Mouse (Mus musculus) monocyte, adult 5-6 weeks (primary cell): ENCODE measurements around the gene Dnah6. TPM values are rescaled to one million over a fixed set of nuclear protein-coding genes. Genes with fewer than 3 reads are reported as not detected.
A peak's percentile ranks its signal among the peaks of the same experiment; 100 is the strongest.

Experiments used
- ATAC-seq: fragments of 153-309, 156-312 bp; replicated peaks from 2 replicates; pipeline ENCODE4 v1.8.0; 2017; ENCODE audit warnings: mild to moderate bottlenecking; ENCODE audit not compliant: low TSS enrichment, insufficient number of reproducible peaks, severe bottlenecking, poor library complexity, low FRiP score
- total RNA-seq: library from RNA; stranded (forward); fragments of 200-1000, 200-491, 200-594 nt; gene quantifications from 3 replicates; pipeline ENCODE4 v1.2.3, GENCODE M21; 2017

Gene Dnah6
- total RNA-seq: 0.10 TPM in 1 of 3 replicates, not detected in the others

GRCm38 (mm10) chr6:73221189-73221957 lies at the start of gene Dnah6:
Dnah6 (minus strand) TSS chr6:73221651.
- peak; percentile 88 for ATAC-seq

DNA sequence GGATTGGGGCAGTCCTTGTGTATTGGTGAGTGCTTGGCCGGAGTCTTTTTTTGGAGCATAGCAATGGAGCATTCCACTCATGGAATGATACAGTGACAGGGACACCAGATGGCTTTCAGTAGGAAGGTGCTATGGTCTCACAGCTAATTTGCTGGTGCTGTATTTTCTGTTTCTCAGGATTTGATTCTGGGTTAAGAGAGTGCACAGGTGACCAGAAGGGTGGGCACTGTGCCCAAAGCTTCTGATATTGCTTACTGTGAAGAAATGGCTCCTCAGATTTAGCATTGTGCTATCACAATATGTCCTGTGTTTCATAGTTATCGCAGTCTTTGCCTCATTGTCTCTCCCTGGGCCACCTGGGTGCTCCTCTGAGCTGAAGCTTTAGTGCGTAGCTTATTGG lies 47.9 kb upstream of the Dnah6 start:
- ATAC-seq: no peak

DNA sequence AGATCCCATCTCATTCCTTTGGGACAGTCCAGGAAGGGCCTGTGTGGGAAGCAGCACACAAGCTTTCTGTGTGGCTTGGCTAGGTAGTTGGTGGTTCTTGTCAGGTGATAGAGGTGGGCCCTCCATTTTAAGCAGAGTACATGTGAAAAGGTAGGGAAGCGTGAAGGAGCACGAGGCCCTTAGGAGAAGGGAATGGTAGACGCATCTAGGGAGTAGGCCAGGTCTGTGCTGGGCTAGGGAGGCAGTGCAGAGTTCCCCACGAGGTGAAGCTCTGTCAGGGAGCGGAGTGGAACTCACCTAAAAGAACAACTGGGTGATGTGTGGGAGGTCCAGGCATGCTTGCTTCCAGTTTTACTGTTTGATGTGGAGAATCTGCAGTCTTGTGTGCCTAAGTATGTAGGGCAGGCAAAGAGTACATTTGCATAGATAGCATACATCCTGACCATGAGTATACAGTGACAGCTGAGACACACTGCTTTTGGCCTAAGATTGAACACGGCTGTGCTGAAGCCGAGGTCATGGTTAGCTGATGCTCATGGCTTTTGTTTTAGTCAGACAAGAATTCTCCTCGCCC lies 46.4 kb upstream of the Dnah6 start:
- no peak for ATAC-seq

GRCm38 (mm10) chr6:73264801-73265200 lies 43.4 kb upstream of the Dnah6 start:
- no peak for ATAC-seq

DNA sequence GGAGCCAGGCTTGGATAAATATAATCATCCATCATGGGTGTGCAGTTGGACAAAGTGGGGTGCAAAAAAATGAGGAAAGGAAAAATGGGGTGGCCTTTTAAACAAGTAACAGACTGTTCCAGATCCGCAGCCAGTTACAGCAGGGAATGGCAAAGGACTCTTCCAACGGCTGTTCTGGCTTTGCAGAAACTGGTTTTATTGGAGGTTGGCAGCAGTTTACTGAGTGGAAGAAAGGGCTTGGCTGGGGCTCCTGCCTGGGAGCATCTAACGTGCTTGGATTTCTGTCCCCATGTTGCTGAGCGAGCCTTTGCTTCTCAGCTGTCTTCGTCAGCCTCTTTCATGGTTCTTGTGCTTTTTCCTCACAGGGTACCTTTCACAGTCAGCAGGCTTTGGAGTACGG lies 38.7 kb upstream of the Dnah6 start:
- ATAC-seq: no peak

- no peak for ATAC-seq
Measured at GRCm38 (mm10) chr6:73257068-73257467, 35.6 kb upstream of the Dnah6 start.

GRCm38 (mm10) chr6:73254307-73255228 lies 33.1 kb upstream of the Dnah6 start:
- ATAC-seq: no peak

DNA sequence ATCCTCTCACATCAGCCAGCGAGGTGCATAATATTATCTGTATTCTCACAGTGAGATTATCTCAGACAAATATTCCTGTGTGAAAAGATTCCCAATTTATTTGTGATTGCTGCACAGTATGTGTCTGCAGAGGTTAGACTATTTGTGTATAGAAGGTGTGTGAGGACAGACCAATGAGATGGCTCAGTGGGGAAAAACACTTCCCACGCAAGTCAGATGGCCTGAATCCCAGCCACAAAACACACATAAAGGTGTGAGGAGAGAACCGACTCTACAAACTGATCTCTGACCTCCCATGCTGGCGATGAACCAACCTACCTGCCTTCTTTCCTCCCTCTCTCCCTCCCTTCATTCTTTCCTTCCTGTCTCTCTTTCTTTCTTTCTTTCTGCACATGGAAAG lies 32.1 kb upstream of the Dnah6 start:
- ATAC-seq: no peak

DNA sequence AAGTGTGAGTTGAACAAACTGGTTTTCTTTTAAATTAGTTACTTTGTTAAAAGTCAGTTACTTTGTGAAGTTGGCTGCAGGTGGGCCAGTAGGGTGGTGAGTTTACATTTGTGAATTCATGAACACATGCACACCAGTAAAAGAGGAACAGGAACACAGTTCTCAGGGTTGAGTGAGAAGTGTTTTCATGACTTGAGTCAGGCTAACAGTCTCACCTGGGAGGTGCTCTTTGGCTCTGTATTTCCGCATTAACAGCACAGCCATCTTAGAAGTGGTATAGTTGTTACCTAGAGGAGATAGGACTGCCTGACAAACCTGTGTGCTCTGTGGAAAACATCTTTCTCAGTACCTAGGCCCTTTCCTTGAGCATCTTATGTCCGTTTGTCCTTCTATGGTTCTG lies 31.6 kb upstream of the Dnah6 start:
- ATAC-seq: no peak

GRCm38 (mm10) chr6:73252396-73252795 lies 30.9 kb upstream of the Dnah6 start:
- ATAC-seq: no peak

- no peak for ATAC-seq
Measured at GRCm38 (mm10) chr6:73251336-73251735, 29.9 kb upstream of the Dnah6 start.

DNA sequence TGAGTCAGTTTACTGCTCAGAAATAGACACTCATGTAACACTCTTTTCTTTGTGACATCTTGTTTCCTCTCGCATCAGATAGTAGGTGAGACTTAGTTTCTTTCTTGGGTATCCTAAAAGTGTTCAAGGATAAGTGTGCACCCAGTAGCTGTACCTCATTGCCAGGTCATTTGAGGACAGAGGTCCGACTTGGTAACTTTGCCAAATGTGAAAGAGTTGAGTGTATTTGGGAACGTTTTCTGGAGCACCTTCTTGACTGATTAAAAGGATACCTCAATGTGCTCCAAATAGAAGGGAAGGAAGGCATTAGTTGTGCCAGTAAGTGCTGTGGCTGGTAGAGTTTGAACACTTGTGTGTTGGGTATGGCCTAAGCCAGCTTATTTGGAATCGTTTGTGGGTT lies 28.4 kb upstream of the Dnah6 start:
- no peak for ATAC-seq

- ATAC-seq: no peak
Measured at GRCm38 (mm10) chr6:73249049-73249422, 27.6 kb upstream of the Dnah6 start.

DNA sequence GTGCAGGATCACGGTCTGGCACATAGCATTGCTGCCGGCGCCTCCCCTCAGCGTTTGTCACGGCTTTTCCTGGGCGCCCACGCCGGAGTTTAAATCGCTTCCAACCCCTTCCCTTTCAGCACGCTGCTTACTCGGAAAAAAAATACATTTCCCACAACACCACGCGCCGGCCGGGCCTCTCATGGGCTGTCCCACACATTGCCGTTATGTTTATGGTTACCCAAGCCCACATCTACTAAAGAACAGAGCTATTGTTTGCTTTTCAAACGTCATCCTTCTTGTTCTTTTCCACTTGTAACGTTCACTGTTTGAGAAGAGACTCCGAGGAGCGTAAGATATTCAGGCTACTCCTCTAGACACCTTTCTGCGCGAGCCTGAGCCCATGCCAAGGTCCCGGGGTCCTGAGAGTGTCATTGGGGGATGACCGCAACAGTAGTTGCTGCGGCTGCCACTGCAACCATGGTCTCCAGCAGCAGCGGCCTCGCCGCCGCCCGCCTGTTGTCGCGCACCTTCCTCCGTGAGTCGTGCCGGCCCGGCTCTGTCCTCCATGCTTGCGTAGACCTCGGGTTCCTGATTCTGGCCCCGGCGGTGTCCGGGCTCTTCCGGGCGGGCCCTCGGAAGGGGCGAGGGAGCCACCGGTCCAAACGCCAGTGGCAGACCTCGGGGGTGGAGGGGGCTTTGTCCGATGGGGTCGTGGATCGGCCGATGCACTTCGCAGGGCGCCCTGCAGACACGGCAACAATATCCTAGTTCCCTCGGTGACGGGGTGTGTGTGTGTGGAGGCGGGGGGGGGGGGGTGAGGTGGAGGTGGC lies 27.0 kb upstream of the Dnah6 start, which contains the start of gene Suclg1:
TSS of gene Suclg1 (plus strand) at position 146 of the 812 bp plus-strand sequence.
- ATAC-seq: peak; percentile 87

DNA sequence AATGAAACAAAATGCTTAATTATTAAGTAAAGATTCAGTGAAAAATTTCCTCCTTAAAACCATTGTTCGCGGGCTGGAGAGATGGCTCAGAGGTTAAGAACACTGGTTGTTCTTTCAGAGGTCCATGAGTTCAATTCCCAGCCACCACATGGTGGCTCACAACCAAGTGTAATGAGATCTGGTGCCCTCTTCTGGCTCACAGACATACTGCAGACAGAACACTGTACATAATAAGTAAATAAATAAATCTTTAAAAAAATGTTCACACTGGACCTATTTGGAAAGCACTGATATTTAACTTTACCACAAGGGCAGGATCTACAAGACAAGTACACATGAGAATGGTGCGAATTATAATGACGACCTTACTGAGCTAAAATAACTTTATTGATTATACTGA lies 26.0 kb upstream of the Dnah6 start:
- no peak for ATAC-seq

GRCm38 (mm10) chr6:73246821-73247220 lies 25.4 kb upstream of the Dnah6 start:
- no peak for ATAC-seq

- no peak for ATAC-seq
Measured at GRCm38 (mm10) chr6:73235650-73236049, 14.2 kb upstream of the Dnah6 start.

DNA sequence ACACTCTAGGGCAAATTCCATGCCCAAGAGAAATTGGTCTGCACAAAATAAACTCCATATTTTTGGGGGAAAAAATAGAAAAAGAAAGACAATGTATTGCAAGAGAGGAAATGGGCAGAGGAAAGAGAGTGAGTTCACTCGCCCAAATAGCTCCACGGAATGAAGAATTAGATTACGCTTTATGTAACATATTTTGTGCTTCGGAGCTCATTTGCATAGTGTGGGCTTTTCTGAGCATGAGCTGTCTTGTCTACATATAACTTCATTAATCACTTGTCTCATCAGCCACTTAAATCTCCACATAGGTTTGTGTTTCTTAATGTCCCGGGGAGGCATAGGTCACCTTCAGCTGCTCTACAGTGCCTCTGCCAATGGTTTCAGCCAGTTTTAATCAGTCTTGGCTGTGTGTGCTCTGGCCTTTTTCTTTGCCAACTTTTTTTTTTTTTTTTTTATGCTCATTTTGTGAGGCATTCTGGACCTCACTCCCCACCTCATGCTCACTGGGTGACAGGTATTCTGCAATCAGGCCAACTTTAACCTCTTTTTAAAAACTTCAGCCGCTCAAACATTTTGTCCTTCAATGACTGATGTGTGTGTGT lies 12.9 kb upstream of the Dnah6 start:
- ATAC-seq: no peak
